Mouse (Mus musculus): ENCODE measurements around the gene Igfals.

Gene Igfals

GRCm38 (mm10) chr17:24873695-24874404 lies 8.1 kb downstream of the Igfals start:
- DNase-seq = no peak

DNA sequence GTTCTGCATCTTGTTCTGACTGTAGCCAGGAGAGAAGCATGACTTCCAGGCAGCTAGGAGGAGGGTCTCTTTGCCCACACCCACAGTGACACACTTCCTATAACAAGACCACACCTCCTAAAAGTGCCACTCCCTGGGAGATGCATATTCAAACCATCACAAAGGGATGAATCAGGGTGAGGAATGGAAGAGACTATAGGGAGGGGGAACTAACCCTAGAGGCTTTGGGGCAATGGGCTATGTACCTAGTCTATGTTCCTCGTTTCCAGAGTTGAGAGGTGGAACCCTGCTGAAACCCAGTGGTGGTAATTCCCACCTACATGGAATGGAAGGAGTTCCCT lies 8.6 kb downstream of the Igfals start:
- no peak for DNase-seq

- peak in 1 of 2 experiments; percentile 25 for DNase-seq
These were observed 9.2 kb downstream of the Igfals start for GRCm38 (mm10) chr17:24874989-24875388.

GRCm38 (mm10) chr17:24877336-24878116 lies 11.7 kb downstream of the Igfals start:
- peak; percentile 73 for DNase-seq

DNA sequence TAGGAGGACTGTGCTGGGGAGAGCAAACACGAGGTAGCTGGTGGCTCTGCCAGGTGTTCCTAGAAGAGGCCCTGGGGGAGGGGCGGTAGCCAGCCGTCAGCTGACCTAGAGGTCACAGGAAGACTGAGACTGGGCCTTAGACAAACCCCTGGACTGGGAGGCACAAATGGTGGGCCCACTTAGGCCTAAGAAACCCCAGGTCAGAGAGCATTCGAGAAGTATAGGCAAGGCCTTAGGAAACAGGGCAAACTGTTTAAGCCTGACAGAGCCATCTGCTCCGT lies 12.3 kb downstream of the Igfals start:
- peak; percentile 93 for DNase-seq

DNA sequence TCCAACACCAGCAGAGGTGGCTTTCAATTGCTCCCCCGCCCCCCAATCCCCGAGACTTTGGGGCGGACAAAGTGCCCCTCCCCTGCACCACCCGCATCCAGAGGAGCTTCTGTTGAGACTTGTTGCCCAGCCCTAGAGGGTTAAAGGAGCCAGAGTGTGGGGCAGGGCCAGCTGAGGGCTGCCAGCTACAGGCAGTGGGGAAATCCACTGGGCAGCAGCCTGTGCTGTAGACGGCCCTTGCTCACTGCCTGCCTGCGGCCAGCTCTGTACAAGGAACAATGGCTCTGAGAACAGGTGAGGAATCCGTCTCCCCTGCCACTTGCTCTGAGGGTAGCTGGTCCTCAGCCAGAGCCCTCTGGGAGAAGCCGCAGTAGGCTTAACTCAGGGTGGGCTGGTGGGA lies 12.7 kb downstream of the Igfals start:
- peak in 1 of 2 experiments; percentile 39 for DNase-seq

- peak in 1 of 2 experiments; percentile 64 for DNase-seq
These were observed 16.1 kb downstream of the Igfals start for GRCm38 (mm10) chr17:24881738-24882440.

DNA sequence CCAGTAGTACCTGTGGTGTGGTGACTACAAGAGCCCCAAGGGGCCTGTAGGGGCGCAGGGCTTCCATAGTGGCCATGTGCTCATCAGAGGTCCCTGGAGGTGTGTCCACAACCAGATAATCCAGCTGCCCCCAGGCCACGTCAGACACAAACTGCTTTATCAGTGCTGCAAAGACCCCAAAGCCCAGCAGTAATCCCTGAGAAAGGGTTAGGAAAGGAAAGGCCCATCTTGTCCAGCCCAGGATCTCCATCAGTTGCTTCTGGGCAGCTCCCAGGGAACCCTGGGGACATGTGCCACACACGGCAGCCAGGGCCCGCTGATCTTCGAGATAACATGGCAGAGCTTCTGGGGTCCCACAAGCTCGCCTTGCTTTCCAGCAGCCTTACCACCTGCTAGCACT lies 18.6 kb downstream of the Igfals start:
- no peak for DNase-seq

GRCm38 (mm10) chr17:24885356-24886133 lies 19.7 kb downstream of the Igfals start:
- no peak for DNase-seq

GRCm38 (mm10) chr17:24886134-24886931 lies 20.5 kb downstream of the Igfals start, which contains the start of the genes Nubp2 and Spsb3:
Nubp2 (minus strand) TSS chr17:24886349.
Spsb3 (plus strand) TSS chr17:24886643.
- peak; percentile 99 for DNase-seq

DNA sequence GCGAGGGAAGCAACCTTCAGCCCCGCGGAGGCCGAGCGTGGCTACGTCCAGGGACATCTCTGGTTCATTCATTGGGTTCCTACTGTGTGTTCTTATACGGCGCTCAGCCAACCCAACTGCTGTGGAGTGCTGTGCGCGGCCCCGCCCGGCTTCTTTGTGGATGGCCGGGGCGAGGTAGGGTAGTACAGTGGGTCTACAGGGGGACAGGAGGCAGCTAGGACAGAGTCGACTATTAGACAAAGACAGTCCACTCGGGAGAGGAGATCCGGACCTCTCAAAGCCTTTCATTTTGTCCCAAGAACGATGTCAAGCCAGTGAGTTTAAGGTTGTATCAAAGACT lies 21.1 kb downstream of the Igfals start:
- no peak for DNase-seq

DNA sequence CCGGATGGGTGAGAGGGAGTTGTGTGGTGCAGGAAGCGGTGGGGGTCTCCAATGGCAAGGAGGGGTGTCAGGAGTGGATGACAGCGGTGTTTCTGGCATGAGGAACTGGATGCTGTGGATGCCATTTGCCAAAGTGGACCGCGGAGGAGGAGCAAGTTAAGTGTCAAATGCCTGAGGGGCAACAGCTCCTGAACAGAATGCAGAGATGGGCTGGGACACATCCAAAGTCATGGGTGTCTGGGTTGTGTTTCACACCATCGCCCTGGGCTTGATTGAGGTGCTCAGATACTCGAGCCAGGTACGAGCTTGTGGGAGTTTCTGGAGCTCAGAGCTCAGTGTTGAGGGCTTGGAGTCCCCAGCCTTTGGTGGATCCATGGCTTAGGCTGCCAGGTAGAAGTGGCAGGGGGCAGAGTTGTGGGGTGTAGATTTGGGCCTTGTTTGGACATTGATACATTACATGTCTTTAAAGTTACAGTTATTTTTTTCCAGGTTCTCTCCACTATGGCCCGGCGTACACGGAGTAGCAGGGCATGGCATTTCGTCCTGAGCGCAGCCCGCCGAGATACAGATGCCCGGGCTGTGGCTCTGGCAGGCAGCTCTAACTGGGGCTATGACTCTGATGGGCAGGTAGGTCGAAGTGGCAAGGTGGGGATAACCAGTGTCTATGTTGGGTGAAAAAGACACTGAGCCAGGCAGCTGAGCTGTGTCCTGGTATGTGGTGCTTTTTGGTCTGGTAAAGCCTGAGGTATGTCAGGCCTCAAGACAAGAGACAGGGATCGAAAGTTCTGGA lies 21.7 kb downstream of the Igfals start:
- no peak for DNase-seq

GRCm38 (mm10) chr17:24888862-24889261 lies 23.1 kb downstream of the Igfals start:
- no peak for DNase-seq

DNA sequence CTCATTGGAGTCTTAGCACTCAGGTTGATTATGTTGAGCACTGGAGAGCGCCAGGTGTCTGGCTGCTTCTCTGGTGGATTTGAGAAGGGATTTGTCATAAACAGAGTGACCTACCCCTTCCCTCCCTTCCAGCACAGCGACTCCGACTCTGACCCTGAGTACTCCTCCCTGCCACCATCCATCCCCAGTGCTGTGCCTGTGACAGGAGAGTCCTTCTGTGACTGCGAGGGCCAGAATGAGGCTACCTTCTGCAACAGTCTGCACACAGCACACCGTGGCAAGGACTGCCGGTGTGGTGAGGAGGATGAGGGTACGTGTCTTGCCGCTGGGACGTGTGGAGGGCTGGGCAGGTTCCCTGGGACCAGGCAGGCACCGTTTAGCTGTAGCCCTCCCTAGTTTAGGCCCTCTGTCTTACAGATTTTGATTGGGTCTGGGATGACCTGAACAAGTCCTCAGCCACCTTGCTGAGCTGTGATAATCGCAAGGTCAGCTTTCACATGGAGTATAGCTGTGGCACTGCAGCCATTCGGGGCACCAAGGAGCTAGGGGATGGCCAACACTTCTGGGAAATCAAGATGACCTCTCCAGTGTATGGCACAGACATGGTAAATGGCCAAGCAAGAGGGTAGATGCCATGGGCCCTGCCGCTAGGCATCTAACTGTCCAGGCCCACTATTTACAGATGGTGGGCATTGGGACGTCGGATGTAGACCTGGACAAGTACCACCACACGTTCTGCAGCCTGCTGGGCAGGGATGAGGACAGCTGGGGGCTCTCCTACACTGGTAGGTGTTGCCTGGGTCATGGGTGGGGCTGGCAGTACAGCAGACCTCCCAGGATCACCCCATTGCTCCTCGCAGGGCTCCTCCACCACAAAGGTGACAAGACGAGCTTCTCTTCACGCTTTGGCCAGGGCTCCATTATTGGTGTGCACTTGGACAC lies 24.6 kb downstream of the Igfals start:
- no peak for DNase-seq

DNA sequence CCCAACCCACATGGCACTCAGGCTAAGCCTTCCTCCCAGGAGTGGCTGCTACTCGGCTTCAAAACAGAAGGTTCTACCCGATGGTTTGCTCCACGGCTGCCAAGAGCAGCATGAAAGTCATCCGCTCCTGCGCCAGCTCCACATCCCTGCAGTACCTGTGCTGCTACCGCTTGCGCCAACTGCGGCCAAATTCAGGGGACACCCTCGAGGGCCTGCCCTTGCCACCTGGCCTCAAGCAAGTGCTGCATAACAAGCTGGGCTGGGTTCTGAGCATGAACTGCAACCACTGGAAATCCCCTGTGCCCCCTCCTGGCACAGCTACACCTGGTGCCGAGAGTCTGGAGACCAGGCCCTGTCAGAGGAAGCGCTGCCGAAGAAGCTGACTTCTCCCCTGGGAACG lies 25.5 kb downstream of the Igfals start:
- no peak for DNase-seq

DNA sequence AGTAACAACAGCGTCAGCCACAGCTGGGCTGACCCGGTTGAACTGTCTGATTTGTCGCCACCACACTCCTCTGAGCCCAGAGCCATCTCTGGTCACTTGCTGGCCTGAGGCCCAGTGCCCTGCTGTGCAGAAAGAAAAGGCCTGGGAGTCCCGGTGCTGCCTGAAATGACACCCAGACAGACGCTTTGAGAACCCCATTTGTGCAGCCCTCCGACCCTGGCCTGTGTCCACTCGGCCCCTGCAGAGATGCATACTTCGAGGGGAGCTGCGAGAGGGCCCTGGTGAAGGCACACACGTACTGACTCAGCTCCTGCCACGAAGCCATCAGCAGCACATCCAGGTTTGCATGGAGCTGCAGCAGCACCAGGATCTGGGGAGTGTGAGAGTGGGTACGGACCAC lies 27.0 kb downstream of the Igfals start:
- DNase-seq = no peak

GRCm38 (mm10) chr17:24893276-24893675 lies 27.5 kb downstream of the Igfals start:
- DNase-seq = no peak

- no peak for DNase-seq
These were observed 28.5 kb downstream of the Igfals start for GRCm38 (mm10) chr17:24894061-24894994.

DNA sequence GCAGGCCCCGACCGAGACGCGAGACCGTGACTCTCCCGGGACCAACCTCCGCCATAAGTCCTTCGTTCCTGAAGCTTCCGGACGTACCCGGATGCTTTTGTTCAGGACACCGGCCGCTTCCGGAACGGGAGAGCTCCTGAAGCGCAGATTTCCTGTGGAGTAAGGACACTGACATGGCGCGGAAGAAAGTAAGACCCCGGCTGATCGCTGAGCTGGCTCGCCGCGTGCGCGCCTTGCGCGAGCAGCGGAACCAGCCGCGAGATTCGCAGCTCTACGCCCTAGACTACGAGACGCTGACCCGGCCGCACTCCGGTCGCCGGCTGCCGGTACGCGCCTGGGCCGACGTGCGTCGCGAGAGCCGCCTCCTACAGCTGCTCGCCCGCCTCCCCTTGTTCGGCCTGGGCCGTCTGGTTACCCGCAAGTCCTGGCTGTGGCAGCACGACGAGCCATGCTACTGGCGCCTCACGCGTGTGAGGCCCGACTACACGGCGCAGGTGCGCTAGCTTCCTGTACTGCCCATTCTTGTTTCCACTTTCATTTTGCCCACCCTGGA lies 29.3 kb downstream of the Igfals start, which contains the start of the genes Eme2 and Mrps34:
TSS of gene Eme2 (minus strand) at position 93 of the 553 bp plus-strand sequence.
TSS of gene Mrps34 (plus strand) at position 122 of the 553 bp plus-strand sequence.
- peak; percentile 81 to 86 for DNase-seq
